Mouse (Mus musculus): ENCODE measurements around the gene Setd3.

DNA sequence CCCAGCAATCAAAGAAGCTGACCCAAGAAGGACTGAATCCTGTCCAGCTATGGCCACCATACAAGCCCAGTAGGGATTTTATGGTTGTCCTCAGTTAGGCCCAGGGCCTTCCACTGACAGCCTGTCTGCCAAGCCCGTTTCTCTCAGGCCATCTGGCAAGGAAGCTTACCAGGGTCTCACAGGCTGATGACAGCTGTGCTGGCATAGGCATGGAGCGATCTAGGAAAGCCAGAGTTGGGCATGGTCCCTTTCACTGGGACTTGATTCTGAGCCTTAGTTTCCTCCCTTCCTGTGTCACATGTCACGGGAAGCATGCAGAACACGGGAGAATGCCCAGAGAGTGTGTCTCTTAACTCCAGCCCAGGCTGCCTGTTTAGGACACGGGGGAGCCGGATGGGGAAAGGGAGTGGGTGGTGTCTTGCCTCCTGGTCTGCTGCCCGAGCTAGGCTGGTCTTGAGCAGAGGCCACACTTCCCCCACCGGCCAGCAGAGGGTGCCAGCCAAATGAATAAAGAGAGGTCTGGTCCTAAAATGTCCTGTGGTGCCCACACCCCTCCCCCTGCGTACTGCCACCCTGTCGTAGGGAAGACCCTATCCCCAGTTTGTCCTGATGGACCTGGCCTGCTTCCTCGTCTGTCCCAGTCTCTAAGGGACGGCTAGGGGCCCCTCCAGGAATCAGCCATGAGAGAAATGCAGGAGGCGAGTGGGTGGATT lies 29.8 kb upstream of the Setd3 start:
- TF ChIP-seq CTCF (IDR thresholded peaks at IDR 0.05; ENCODE audit: control insufficient read depth, insufficient read depth, low read length): peak; percentile 72
- TF ChIP-seq POLR2A (IDR thresholded peaks at IDR 0.05; ENCODE audit: borderline replicate concordance, control insufficient read depth, low read depth, low read length): no peak

Measured in bone marrow, adult 2 months (tissue).